Mouse (Mus musculus) heart, postnatal 0 days (tissue): ENCODE measurements around the gene C87436. TPM values are rescaled to one million over a fixed set of nuclear protein-coding genes. Genes with fewer than 3 reads are reported as not detected.
A peak's percentile ranks its signal among the peaks of the same experiment; 100 is the strongest.

Source experiments
- ATAC-seq: fragments of 200-750 bp; cut with Nextera tagmentation; 2 replicates; pipeline ENCODE4 v1.8.0; 2017; ENCODE audit warnings: low read depth, moderate number of reproducible peaks, moderate library complexity; ENCODE audit not compliant: insufficient read depth
- DNase-seq: peaks from one replicate; pipeline ENCODE4 v3.0.0-alpha.2; 2016; ENCODE audit warnings: low spot score
- H3K27ac ChIP-seq: fragments of 300-500 bp; sonication (generic); 2 replicates; pipeline ENCODE4 v1.5.1; 2014; ENCODE audit warnings: low read depth, mild to moderate bottlenecking
- H3K27me3 ChIP-seq: fragments of 300-500 bp; sonication (generic); 2 replicates; pipeline ENCODE4 v1.6.1; 2014; ENCODE audit warnings: low read length, mixed read lengths; ENCODE audit not compliant: control insufficient read depth, insufficient read depth
- H3K36me3 ChIP-seq: fragments of 300-500 bp; sonication (generic); replicated peaks from 2 replicates; pipeline ENCODE4 v1.6.1; 2014; ENCODE audit warnings: low read length, mixed read lengths; ENCODE audit not compliant: control insufficient read depth, insufficient read depth
- H3K4me1 ChIP-seq: fragments of 300-500 bp; sonication (generic); 2 replicates; pipeline ENCODE4 v1.6.1; 2014; ENCODE audit warnings: antibody characterized with exemption; ENCODE audit not compliant: control insufficient read depth, insufficient read depth
- H3K4me2 ChIP-seq: fragments of 300-500 bp; sonication (generic); 2 replicates; pipeline ENCODE4 v1.6.1; 2014; ENCODE audit warnings: low read depth, mild to moderate bottlenecking, low read length, moderate library complexity
- H3K4me3 ChIP-seq: fragments of 300-500 bp; sonication (generic); 2 replicates; pipeline ENCODE4 v1.5.1; 2014; ENCODE audit warnings: low read depth, low read length
- H3K9ac ChIP-seq: fragments of 300-500 bp; sonication (generic); replicated peaks from 2 replicates; pipeline ENCODE4 v1.6.1; 2014; ENCODE audit warnings: low read depth, low read length, mixed read lengths
- H3K9me3 ChIP-seq: fragments of 300-500 bp; sonication (generic); replicated peaks from 2 replicates; pipeline ENCODE4 v1.6.1; 2016; ENCODE audit warnings: low read length; ENCODE audit not compliant: control insufficient read depth
- CTCF ChIP-seq: IDR thresholded peaks from 2 replicates; pipeline ENCODE4 v1.5.1; 2016; ENCODE audit warnings: antibody characterized with exemption, control low read depth, low read depth
- EP300 ChIP-seq: IDR thresholded peaks from 2 replicates; pipeline ENCODE4 v1.6.1; 2016; ENCODE audit warnings: antibody characterized with exemption, low read depth
- WGBS: fragments of 180-500 bp; shearing (Covaris S2); extraction: QIAGEN DNeasy Blood & Tissue Kit; methylation state at CpG from one replicate; pipeline ENCODE4 v1.1.7; 2014; 5-methylcytosine and 5-hydroxymethylcytosine counted together
- polyA plus RNA-seq: library from polyadenylated mRNA; unstranded; fragments of >200 nt; fragmentation: Nextera tagmentation; extraction: Ambion mirVana; gene quantifications from 2 replicates; pipeline ENCODE4 v1.2.1, GENCODE M21; 2015
- total RNA-seq: library from RNA; depleted of rRNA; stranded (reverse); fragments of >200 nt; gene quantifications from 2 replicates; pipeline ENCODE4 v1.2.3, GENCODE M21; 2014; ENCODE audit warnings: low replicate concordance

The C87436 gene
- total and polyA plus RNA-seq, 2 experiments from 2014 or later, result 9.9 to 16.4 TPM

DNA sequence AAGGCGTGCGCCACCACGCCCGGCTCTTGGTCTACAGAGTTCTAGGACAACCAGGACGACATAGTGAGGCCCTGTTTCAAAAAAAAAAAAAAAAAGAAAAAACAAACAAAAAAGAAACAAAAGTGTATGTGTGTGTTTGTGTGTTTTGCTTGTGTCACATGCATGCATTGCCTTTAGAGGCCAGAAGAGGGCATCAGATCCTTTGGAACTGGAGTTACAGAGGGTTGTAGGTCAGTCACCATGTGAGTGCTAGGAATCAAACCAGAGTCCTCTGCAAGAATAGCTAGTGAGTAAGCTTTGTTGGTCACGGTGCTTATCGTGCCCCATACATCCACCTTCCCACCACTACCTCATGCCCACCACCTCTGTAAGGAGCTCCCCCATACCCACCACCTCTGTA is 56.6 kb downstream of the C87436 start:
- ATAC-seq, result no peak
- no peaks in the 10 kb centered on the region for H3K9me3 ChIP-seq
- TF ChIP-seq CTCF (peak; percentile 19; the same call in 1 of the 2 replicates), EP300 (no peak)
- H3K4me2 ChIP-seq, result no peak overlapping the region
- no peak overlapping the region for H3K9ac ChIP-seq
- no peaks in the 10 kb centered on the region for H3K36me3 ChIP-seq
- H3K4me3 ChIP-seq, result no peak overlapping the region
- 95% methylated on average over 7 of the region's 7 CpGs for WGBS
- H3K4me1 ChIP-seq, result peaks cover 11% of the 10 kb centered on the region
- no peaks in the 10 kb centered on the region for H3K27me3 ChIP-seq
- H3K27ac ChIP-seq, result no peak overlapping the region
- no peak for DNase-seq

DNA sequence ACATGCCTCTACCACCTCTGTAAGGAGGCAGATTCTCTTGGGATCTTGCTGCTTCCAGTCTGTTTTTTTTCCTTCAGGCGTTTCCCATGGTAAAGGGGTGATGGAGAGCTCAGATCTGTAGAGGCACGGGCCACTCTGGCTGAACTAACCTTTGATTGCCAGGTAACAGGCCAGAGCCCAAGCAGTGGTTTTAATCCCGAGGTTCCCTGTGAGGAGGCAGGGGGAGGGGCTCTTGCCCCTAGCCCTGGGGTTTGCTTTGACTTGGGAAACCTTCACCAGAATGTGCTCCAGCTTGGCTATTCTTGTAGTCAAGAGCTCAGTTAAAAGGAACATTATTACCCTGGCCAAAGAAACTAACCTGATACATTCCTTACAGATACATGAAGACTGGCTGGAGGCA is 57.5 kb downstream of the C87436 start:
- WGBS, result 70% methylated on average over 3 of the region's 3 CpGs
- TF ChIP-seq EP300 (no peak), CTCF (no peak)
- H3K27ac ChIP-seq, result no peak overlapping the region
- ATAC-seq (no peak), DNase-seq (no peak)
- no peak overlapping the region for H3K4me2 ChIP-seq
- no peak overlapping the region for H3K9ac ChIP-seq
- H3K4me3 ChIP-seq, result no peak overlapping the region
- H3K27me3 ChIP-seq, result no peaks in the 10 kb centered on the region
- no peaks in the 10 kb centered on the region for H3K9me3 ChIP-seq
- peaks cover 11% of the 10 kb centered on the region for H3K4me1 ChIP-seq
- no peaks in the 10 kb centered on the region for H3K36me3 ChIP-seq

DNA sequence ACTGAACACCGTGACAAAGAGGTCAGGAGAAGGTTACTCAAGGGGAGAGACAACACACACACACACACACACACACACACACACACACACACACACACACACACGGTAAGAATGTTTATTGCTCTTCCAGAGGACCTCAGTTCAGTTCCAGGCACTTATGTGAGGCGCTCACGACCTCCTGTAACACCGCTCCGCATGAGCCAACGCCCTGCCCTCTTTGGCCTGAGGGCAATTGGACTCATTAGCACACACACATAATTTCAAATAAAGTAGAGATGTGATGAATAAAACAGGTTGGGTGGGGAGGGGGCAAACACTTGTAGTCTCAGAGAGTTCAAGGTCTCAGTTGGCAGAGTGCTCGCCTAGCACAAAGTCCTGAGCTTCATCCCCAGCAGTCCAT is 58.0 kb downstream of the C87436 start:
- TF ChIP-seq EP300, result no peak
- TF ChIP-seq CTCF, result no peak
- Histone ChIP-seq H3K9ac (no peak overlapping the region), H3K9me3 (no peaks in the 10 kb centered on the region), H3K4me3 (no peak overlapping the region), H3K36me3 (no peaks in the 10 kb centered on the region), H3K27me3 (no peaks in the 10 kb centered on the region), H3K4me2 (no peak overlapping the region), H3K27ac (no peak overlapping the region), H3K4me1 (peaks cover 11% of the 10 kb centered on the region)
- DNase-seq, result no peak
- no peak for ATAC-seq
- WGBS, result 88% methylated on average over 8 of the region's 8 CpGs

DNA sequence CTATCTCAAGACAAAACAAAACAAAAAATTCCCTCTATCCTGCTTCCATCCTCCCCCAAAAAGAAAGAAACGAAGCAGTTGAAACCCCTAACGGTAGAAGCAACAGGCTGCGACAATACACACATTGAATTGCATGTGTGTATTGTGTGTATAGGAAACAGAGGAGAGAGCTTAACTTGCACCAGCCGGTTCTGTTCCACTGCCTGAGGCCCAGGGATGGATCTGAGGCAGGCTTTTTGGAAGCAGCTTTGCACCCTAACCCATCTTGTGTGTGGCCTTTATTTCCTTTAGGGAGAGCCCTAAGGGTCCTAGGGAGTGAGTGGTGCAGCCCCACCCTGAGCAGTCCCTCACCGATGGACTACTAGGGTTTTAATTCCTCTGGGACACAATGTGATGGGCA is 58.4 kb downstream of the C87436 start:
- peak overlapping the region; percentile 55 for H3K4me2 ChIP-seq
- TF ChIP-seq CTCF, result no peak
- TF ChIP-seq EP300, result no peak
- no peak for ATAC-seq
- H3K9me3 ChIP-seq, result no peaks in the 10 kb centered on the region
- H3K27me3 ChIP-seq, result no peaks in the 10 kb centered on the region
- peaks cover 11% of the 10 kb centered on the region for H3K4me1 ChIP-seq
- WGBS, result 68% methylated on average over 5 of the region's 5 CpGs
- no peak for DNase-seq
- peak overlapping the region; percentile 40; the same call in 1 of the 2 replicates for H3K9ac ChIP-seq
- H3K4me3 ChIP-seq, result no peak overlapping the region; the same call in 1 of the 2 replicates
- peak overlapping the region; percentile 79 for H3K27ac ChIP-seq
- H3K36me3 ChIP-seq, result no peaks in the 10 kb centered on the region

DNA sequence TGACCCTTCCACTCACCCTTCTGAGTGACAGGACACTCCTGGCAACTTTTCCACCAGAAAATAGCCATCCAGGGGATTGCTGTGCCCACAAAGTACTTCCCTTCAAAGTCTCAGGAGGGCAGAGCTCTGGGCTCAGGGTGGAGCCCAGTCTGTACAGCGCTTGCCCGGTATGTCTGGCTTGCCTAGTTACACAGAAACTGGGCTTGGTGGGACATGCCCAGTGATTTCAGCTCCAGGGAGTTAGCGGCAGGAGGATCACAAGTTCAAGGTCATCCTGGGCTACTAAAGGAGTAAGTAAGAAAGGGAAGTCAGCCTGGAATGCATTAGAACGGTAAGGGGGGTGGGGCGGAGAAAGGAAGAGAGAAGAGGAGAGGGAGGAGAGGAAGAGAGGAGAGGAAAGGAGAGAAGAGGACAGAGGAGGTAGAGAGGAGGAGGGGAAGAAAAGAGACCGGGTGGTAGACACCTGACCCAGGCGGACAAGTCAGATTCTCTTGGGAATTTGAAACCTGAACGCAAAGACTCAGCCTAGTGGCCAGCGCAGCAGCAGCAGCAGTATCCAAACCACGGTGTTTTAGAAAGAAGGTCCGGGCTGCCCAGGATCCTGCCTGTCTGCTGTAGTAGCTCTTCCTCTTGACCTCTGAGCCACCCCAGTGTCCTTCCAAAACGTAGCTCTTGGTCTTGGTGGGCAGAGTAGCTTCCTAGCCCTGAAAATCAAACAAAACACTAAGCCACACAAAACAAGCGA is 59.1 kb downstream of the C87436 start:
- H3K9me3 ChIP-seq, result no peaks in the 10 kb centered on the region
- no peaks in the 10 kb centered on the region for H3K36me3 ChIP-seq
- ATAC-seq, result peak; percentile 73
- peak; percentile 78 for DNase-seq
- H3K27ac ChIP-seq, result peak overlapping the region; percentile 79
- H3K9ac ChIP-seq, result peak overlapping the region; percentile 40; the same call in 1 of the 2 replicates
- H3K4me2 ChIP-seq, result peak overlapping the region; percentile 55
- no peak; the same call in 1 of the 2 replicates for TF ChIP-seq CTCF
- TF ChIP-seq EP300, result no peak
- WGBS, result 14% methylated on average over 13 of the region's 13 CpGs
- H3K4me1 ChIP-seq, result peaks cover 11% of the 10 kb centered on the region
- H3K27me3 ChIP-seq, result no peaks in the 10 kb centered on the region
- peak overlapping the region; percentile 28 for H3K4me3 ChIP-seq
